Mouse (Mus musculus) spleen, adult 10 weeks (tissue): Measurements from ENCODE around the gene Dvl1. TPM values are rescaled to one million over a fixed set of nuclear protein-coding genes. Genes with fewer than 3 reads are reported as not detected.

Experiments used
- polyA plus RNA-seq: library from polyadenylated mRNA; stranded (reverse); fragments of 350-450 nt; fragmentation: Illumina TruSeq; extraction: RNeasy Lipid Tissue Mini Kit (QIAGEN cat#74804); gene quantifications from one replicate; pipeline ENCODE4 v1.2.3, GENCODE M21; 2015; ENCODE audit warnings: low replicate concordance; ENCODE audit not compliant: insufficient read depth

Gene Dvl1
- 13.7 TPM for polyA plus RNA-seq

DNA sequence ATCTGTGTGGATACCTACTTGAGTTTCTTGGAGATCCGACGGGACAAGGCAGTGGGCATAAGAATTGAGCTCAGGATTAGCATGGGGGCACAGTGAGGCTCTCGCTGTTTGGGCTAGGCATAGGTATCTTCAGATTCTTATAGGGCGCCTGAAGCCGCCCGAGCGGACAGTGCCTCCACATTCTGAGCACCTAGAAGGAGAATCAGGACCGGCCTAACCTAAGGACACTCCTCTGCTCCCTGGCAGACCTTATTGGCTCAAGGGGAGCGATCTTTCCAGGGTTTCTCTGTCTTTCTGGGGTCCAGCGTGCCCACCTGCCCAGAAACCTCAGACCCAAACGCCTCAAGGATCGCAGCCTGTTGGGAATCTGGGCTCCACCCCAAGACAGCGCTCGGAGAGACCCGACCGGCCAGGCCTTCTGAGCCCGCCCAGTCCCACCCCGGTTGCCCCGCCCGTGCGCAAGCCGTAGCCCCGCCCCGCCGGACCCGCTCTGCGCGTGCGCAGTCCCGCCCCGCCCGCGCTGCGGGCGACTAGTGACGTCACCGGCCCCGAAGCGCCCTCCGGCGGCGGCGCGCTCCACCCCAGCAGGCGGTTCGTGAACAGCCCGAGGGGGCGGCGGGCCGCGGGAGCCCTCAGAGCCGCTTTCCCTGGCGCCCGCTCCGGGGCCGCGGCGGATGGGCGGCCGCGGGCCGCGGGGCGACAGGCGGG, at the start of gene Dvl1:
TSS of gene Dvl1 (plus strand) at position 532 of the 708 bp plus-strand sequence.

GRCm38 (mm10) chr4:155802741-155803339, 44.4 kb upstream of the Dvl1 start, which contains the start of gene Mrpl20:
Gene Mrpl20, plus strand, starts transcription at chr4:155802878.

DNA sequence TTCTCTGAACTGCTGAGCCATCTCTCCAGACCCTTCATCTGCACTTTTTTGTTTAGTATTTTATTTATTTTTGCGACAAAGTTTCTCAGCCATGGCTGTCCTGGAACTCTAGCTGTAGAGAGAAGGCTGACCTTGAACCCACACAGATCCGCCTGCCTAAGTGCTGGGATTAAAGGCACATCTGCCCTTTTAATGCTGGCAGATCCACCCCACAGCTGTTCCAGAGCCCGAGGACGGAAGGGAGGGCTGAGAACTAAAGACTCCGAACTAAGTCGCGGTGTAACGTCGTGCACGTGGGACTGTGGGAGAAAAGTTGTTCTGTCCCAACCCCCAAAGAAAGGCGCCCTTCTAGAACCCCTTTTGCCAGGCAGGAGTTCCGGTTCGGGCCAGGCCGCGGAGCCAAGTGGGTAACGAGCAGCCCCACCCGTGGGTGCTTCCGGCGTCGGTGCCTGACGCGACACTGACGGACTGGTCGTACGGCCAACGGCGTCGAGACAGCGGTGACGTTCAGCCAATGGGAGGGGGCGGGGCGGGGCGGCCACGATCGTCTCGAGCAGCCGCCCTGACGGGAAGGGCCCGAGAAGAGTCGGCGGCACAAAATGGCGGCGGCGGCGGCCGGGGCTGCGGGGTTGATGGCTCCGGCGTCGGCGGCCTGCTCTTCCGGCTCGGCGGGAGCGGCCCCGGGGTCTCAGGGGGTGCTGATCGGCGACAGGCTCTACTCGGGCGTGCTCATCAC, 35.1 kb upstream of the Dvl1 start, which contains the start of gene Ccnl2:
TSS of gene Ccnl2 (plus strand) at position 561 of the 736 bp plus-strand sequence.

DNA sequence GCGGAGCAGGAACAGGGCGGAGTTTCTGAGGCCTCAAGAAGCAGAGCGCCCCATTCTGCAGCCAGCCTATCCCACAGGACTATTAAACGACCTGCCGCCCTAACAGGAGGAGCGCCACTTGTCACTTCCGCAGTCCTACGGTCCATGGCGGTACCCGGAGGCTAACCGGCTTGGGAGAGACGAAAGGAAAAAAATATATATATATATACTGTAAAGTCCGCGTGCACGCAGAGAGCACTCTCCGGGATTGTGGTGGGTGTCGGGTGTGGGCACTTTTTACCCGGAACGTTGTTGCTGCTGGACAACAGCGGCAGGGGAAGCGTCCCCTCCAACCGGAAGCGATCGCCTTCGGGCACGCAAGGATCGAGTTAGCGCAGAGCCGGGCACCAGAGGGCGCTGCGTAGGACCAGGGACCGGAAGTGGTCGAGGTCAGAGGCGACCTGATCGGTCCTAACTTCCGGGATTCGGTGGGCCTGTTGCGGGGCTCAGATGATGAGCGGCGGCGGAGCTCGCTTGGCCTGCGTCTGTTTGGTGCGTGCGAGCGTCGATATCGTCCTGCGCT, 15.9 kb upstream of the Dvl1 start, which contains the start of gene Aurkaip1:
TSS of gene Aurkaip1 (plus strand) at position 68 of the 562 bp plus-strand sequence.

DNA sequence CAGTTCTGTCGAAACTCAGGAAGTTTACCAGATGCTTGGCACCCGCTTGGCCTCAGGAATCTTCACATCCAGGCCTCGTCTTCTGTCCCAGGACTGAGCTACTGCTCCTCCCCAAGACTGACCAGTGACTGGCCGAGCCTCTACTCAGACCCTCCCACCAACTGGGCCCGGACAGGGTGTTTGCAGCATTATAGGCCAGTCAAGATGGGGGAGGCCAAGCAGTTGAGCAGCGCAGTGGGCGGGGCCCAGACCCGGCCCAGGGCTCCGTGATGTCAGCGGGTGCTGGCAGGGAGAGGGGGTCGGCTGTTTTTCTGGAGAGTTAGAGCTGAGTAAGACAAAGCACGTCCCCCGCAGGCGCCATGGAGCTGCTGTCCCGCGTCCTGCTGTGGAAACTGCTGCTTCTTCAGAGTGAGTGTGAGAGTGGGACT, 7.7 kb upstream of the Dvl1 start, which contains the start of gene Mxra8:
TSS of gene Mxra8 (plus strand) at position 198 of the 428 bp plus-strand sequence.

GRCm38 (mm10) chr4:155863001-155863400, 15.8 kb downstream of the Dvl1 start, which contains the start of gene Tas1r3:
Gene Tas1r3, minus strand, starts transcription at chr4:155863362.

GRCm38 (mm10) chr4:155869317-155870033, 22.3 kb downstream of the Dvl1 start, which contains the start of the genes Cptp and Ints11:
Gene Cptp, minus strand, starts transcription at chr4:155869440.
Gene Ints11, plus strand, starts transcription at chr4:155869546.

GRCm38 (mm10) chr4:155891551-155892001, 44.4 kb downstream of the Dvl1 start, which contains the start of the genes Pusl1 and Acap3:
Gene Pusl1, minus strand, starts transcription at chr4:155891781.
Gene Acap3, plus strand, starts transcription at chr4:155891822.

Other genes with a start within 250 kb of the Dvl1 start
- gene Slc35e2, start 246.0 kb upstream of the Dvl1 start, polyA plus RNA-seq: 17.5 TPM
- gene Cdk11b, start 222.5 kb upstream of the Dvl1 start, polyA plus RNA-seq: 181 TPM
- gene Gm10563, start 202.0 kb upstream of the Dvl1 start, polyA plus RNA-seq: not detected
- 16.7 TPM for gene Mmp23, start 194.0 kb upstream of the Dvl1 start, polyA plus RNA-seq
- 9.6 TPM for gene Mib2, start 178.2 kb upstream of the Dvl1 start, polyA plus RNA-seq
- gene Fndc10, start 153.1 kb upstream of the Dvl1 start, polyA plus RNA-seq: 2.5 TPM
- 94.7 TPM for gene Ssu72, start 142.6 kb upstream of the Dvl1 start, polyA plus RNA-seq
- 0.23 TPM for gene Tmem240, start 112.6 kb upstream of the Dvl1 start, polyA plus RNA-seq
- gene Atad3a, start 86.3 kb upstream of the Dvl1 start, polyA plus RNA-seq: 36.8 TPM
- gene Vwa1, start 72.7 kb upstream of the Dvl1 start, polyA plus RNA-seq: 4.0 TPM
- gene Tmem88b, start 61.5 kb upstream of the Dvl1 start, polyA plus RNA-seq: 0.36 TPM
- gene Ankrd65, start 57.0 kb upstream of the Dvl1 start, polyA plus RNA-seq: not detected
- 90.9 TPM for gene Mrpl20, start 44.5 kb upstream of the Dvl1 start, polyA plus RNA-seq
- 184 TPM for gene Ccnl2, start 34.9 kb upstream of the Dvl1 start, polyA plus RNA-seq
- 43.8 TPM for gene Aurkaip1, start 16.1 kb upstream of the Dvl1 start, polyA plus RNA-seq
- gene Mxra8, start 7.7 kb upstream of the Dvl1 start, polyA plus RNA-seq: 84.4 TPM
- gene Tas1r3, start 16.0 kb downstream of the Dvl1 start, polyA plus RNA-seq: 0.52 TPM
- gene Cptp, start 22.0 kb downstream of the Dvl1 start, polyA plus RNA-seq: 5.6 TPM
- 31.0 TPM for gene Ints11, start 22.1 kb downstream of the Dvl1 start, polyA plus RNA-seq
- 12.9 TPM for gene Pusl1, start 44.4 kb downstream of the Dvl1 start, polyA plus RNA-seq
- gene Acap3, start 44.4 kb downstream of the Dvl1 start, polyA plus RNA-seq: 11.1 TPM
- gene Ube2j2, start 96.4 kb downstream of the Dvl1 start, polyA plus RNA-seq: 75.5 TPM
- gene C1qtnf12, start 114.9 kb downstream of the Dvl1 start, polyA plus RNA-seq: 14.8 TPM
- gene B3galt6, start 145.2 kb downstream of the Dvl1 start, polyA plus RNA-seq: 4.0 TPM
- 176 TPM for gene Sdf4, start 145.5 kb downstream of the Dvl1 start, polyA plus RNA-seq
- gene Tnfrsf4, start 166.4 kb downstream of the Dvl1 start, polyA plus RNA-seq: 11.0 TPM
- 10.7 TPM for gene Tnfrsf18, start 178.8 kb downstream of the Dvl1 start, polyA plus RNA-seq
- gene Ttll10, start 212.0 kb downstream of the Dvl1 start, polyA plus RNA-seq: not detected